25 mouse cellular contexts compared by ENCODE assay signal in genomic region chr15:62567431-62567830, GRCm38 (mm10).
"Had no signal": no experiment of that assay in that cellular context is flagged by ENCODE, and none has a peak within 500 bp of the region (broad histone marks: within the 10 kb centered on the region; RNA-seq: fewer than 3 reads in every experiment).

No protein-coding gene starts in this region.

- DNase-seq: cerebellum, adult 8-10 months; cerebellum, adult 9-10 months; cerebellum, adult 9-11 months; cerebellum, postnatal 10 days; cerebellum, postnatal 14 days; cerebellum, postnatal 25 days; embryo, embryonic 11 days; forebrain, postnatal 0 days; gastrocnemius, adult 2 months; gastrocnemius, postnatal 10 days; gastrocnemius, postnatal 14 days; gastrocnemius, postnatal 25 days; gastrocnemius, postnatal 36 days; heart, adult 18-20 months; heart, adult 2 months had no signal

- H3K4me2 ChIP-seq: embryonic facial prominence, embryonic 12.5 days; embryonic facial prominence, embryonic 13.5 days; embryonic facial prominence, embryonic 15.5 days; forebrain, embryonic 12.5 days; forebrain, embryonic 13.5 days; forebrain, embryonic 15.5 days had no signal

- H3K27ac ChIP-seq: embryonic facial prominence, embryonic 10.5 days; embryonic facial prominence, embryonic 12.5 days; embryonic facial prominence, embryonic 13.5 days; embryonic facial prominence, embryonic 15.5 days; forebrain, embryonic 10.5 days; forebrain, embryonic 12.5 days; forebrain, embryonic 13.5 days; forebrain, embryonic 15.5 days; gastrocnemius, adult 2 months; heart, adult 2 months; heart, embryonic 10.5 days had no signal

- H3K9ac ChIP-seq: embryonic facial prominence, embryonic 12.5 days; embryonic facial prominence, embryonic 13.5 days; embryonic facial prominence, embryonic 15.5 days; forebrain, embryonic 12.5 days; forebrain, embryonic 13.5 days; forebrain, embryonic 15.5 days; forebrain, postnatal 0 days had no signal

- ATAC-seq: forebrain, embryonic 13.5 days; forebrain, postnatal 0 days had no signal

- H3K4me3 ChIP-seq: embryonic facial prominence, embryonic 10.5 days; embryonic facial prominence, embryonic 12.5 days; embryonic facial prominence, embryonic 13.5 days; embryonic facial prominence, embryonic 15.5 days; erythroblast, embryonic 14.5 days; forebrain, embryonic 10.5 days; forebrain, embryonic 12.5 days; forebrain, embryonic 13.5 days; forebrain, embryonic 15.5 days; gastrocnemius, adult 2 months; heart, adult 2 months; heart, embryonic 10.5 days had no signal

- H3K27me3 ChIP-seq: embryonic facial prominence, embryonic 13.5 days; embryonic facial prominence, embryonic 15.5 days; forebrain, embryonic 12.5 days; forebrain, embryonic 13.5 days; forebrain, embryonic 15.5 days had no signal

- H3K36me3 ChIP-seq: embryonic facial prominence, embryonic 10.5 days; embryonic facial prominence, embryonic 12.5 days; embryonic facial prominence, embryonic 13.5 days; embryonic facial prominence, embryonic 15.5 days; forebrain, embryonic 10.5 days; forebrain, embryonic 12.5 days; forebrain, embryonic 15.5 days; heart, embryonic 10.5 days had no signal

- H3K9me3 ChIP-seq: embryonic facial prominence, embryonic 10.5 days; embryonic facial prominence, embryonic 12.5 days; embryonic facial prominence, embryonic 13.5 days; embryonic facial prominence, embryonic 15.5 days; forebrain, embryonic 10.5 days; forebrain, embryonic 12.5 days; forebrain, embryonic 13.5 days; forebrain, embryonic 15.5 days; heart, embryonic 10.5 days had no signal

- H3K4me1 ChIP-seq: heart, embryonic 10.5 days had no signal
